Mouse (Mus musculus): ENCODE measurements around the gene Ube2j1. TPM values are rescaled to one million over a fixed set of nuclear protein-coding genes. Genes with fewer than 3 reads are reported as not detected.

Gene Ube2j1
- polyA plus RNA-seq, 2 experiments: 13.3 to 35.9 TPM

DNA sequence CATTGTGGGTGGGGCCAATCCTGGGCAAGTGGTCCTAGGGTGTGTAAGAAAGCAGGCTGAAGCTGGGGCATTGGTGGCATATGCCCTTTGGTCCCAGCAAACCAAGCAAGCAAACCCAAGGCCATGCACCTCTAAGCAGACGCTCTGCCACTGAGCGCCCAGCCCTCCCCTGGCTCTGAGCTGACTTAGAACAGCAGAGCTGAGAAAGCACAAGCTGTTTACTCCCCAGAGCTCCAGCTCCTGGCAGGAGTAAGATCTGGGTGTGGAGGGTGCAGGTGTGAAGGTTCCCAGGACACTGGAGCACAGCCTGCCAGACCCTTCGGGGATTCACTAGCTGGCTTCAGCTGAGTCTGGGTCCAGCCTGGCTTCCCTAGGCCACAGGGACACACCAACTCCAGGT, 47.3 kb downstream of the Ube2j1 start:
- Histone ChIP-seq H3K4me1 (replicated peaks; ENCODE audit: control insufficient read depth in 2 of 2, insufficient read depth in 2 of 2, low read length in 1 of 2) (no peaks in the 10 kb centered on the region), H3K9me3 (ENCODE audit: control insufficient read depth, low read length) (no peaks in the 10 kb centered on the region), H3K9ac (replicated peaks) (no peak overlapping the region), H3K4me3 (ENCODE audit: insufficient read depth in 1 of 2, low read depth in 2 of 2, low read length in 2 of 2) (no peak overlapping the region), H3K36me3 (replicated peaks; ENCODE audit: control insufficient read depth, insufficient read depth, low read depth) (no peaks in the 10 kb centered on the region), H3K4me2 (ENCODE audit: low read depth) (no peak overlapping the region), H3K27me3 (ENCODE audit: control insufficient read depth, insufficient read depth, low read length) (no peaks in the 10 kb centered on the region), H3K27ac (no peak overlapping the region)
- WGBS (ENCODE audit: insufficient replicate concordance): 72% methylated on average over 3 of the region's 3 CpGs
- no peak for TF ChIP-seq CTCF (IDR thresholded peaks at IDR 0.05; ENCODE audit: low read depth)
- no peak for TF ChIP-seq EP300 (IDR thresholded peaks at IDR 0.05; ENCODE audit: low read depth)
- no peak for ATAC-seq (ENCODE audit: insufficient read depth)
- no peak for DNase-seq (ENCODE audit: low read depth in 3 of 3, low spot score in 3 of 3)

DNA sequence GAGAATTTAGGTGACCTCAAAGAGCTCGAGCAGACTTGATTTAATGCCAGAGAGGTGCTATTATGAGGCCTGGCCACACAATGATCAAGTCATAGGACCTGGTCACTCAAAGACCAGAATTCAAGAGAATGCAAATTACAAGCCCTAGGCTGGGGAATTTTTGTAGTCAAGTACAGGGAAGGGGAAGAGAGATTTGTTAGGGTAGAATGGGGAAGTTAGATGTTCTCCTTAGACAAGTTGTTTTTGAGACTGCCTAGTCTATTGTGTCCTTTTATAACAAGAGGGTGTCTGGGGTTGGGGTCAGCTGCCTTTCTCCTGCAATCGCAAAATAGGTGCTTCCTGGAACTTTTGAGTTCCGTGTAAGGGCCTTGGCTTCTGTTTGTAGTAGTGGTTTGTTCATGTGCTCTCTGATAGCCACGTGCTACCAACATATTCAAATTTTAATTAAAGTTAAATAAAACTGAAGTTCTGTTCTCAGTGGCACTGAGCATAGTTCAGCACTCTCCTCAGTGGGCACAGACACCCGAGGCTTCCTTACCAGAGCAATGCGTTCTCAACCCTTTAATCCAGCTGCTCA, 68.0 kb downstream of the Ube2j1 start:
- no peaks in the 10 kb centered on the region for H3K36me3 ChIP-seq (replicated peaks; ENCODE audit: control insufficient read depth, insufficient read depth, low read depth)
- ATAC-seq (ENCODE audit: insufficient read depth): no peak
- DNase-seq (ENCODE audit: low read depth in 3 of 3, low spot score in 3 of 3): no peak
- H3K4me2 ChIP-seq (ENCODE audit: low read depth): no peak overlapping the region
- H3K4me3 ChIP-seq (ENCODE audit: insufficient read depth in 1 of 2, low read depth in 2 of 2, low read length in 2 of 2): no peak overlapping the region
- no peaks in the 10 kb centered on the region for H3K4me1 ChIP-seq (replicated peaks; ENCODE audit: control insufficient read depth in 2 of 2, insufficient read depth in 2 of 2, low read length in 1 of 2)
- H3K27me3 ChIP-seq (ENCODE audit: control insufficient read depth, insufficient read depth, low read length): no peaks in the 10 kb centered on the region
- H3K27ac ChIP-seq: no peak overlapping the region
- H3K9me3 ChIP-seq (ENCODE audit: control insufficient read depth, low read length): no peaks in the 10 kb centered on the region
- TF ChIP-seq CTCF (IDR thresholded peaks at IDR 0.05; ENCODE audit: low read depth) (no peak), EP300 (IDR thresholded peaks at IDR 0.05; ENCODE audit: low read depth) (no peak)
- H3K9ac ChIP-seq (replicated peaks): no peak overlapping the region
- WGBS (ENCODE audit: insufficient replicate concordance): 51% methylated on average over 6 of the region's 6 CpGs

Other genes with a start within 250 kb of the Ube2j1 start
- gene Lyrm2, start 231.2 kb upstream of the Ube2j1 start, polyA plus RNA-seq (2012; rRNA removed): 9.1 and 23.3 TPM in 2 replicates
- gene Lyrm2, start 231.2 kb upstream of the Ube2j1 start, polyA plus RNA-seq (2014; fragmentation: Nextera tagmentation; extraction: Ambion mirVana): 32.4 and 33.8 TPM in 2 replicates
- 0.19 and 0.31 TPM in 2 replicates for gene Ankrd6, start 80.6 kb upstream of the Ube2j1 start, polyA plus RNA-seq (2012; rRNA removed)
- gene Ankrd6, start 80.6 kb upstream of the Ube2j1 start, polyA plus RNA-seq (2014; fragmentation: Nextera tagmentation; extraction: Ambion mirVana): 0.42 and 0.62 TPM in 2 replicates
- 1.4 and 2.4 TPM in 2 replicates for gene Rragd, start 48.4 kb upstream of the Ube2j1 start, polyA plus RNA-seq (2012; rRNA removed)
- gene Rragd, start 48.4 kb upstream of the Ube2j1 start, polyA plus RNA-seq (2014; fragmentation: Nextera tagmentation; extraction: Ambion mirVana): 2.6 and 4.1 TPM in 2 replicates
- gene Gabrr2, start 31.6 kb downstream of the Ube2j1 start, polyA plus RNA-seq (2012; rRNA removed): 0.05 and 0.06 TPM in 2 replicates
- gene Gabrr2, start 31.6 kb downstream of the Ube2j1 start, polyA plus RNA-seq (2014; fragmentation: Nextera tagmentation; extraction: Ambion mirVana): not detected in 2 replicates
- gene Gabrr1, start 101.1 kb downstream of the Ube2j1 start, polyA plus RNA-seq (2012; rRNA removed): 0.01 TPM in 1 of 2 replicates, not detected in the other
- not detected in 2 replicates for gene Gabrr1, start 101.1 kb downstream of the Ube2j1 start, polyA plus RNA-seq (2014; fragmentation: Nextera tagmentation; extraction: Ambion mirVana)
- 0.15 and 0.25 TPM in 2 replicates for gene Pm20d2, start 158.3 kb downstream of the Ube2j1 start, polyA plus RNA-seq (2012; rRNA removed)
- 0.09 and 0.13 TPM in 2 replicates for gene Pm20d2, start 158.3 kb downstream of the Ube2j1 start, polyA plus RNA-seq (2014; fragmentation: Nextera tagmentation; extraction: Ambion mirVana)
- 0.06 TPM in 2 replicates for gene Srsf12, start 177.6 kb downstream of the Ube2j1 start, polyA plus RNA-seq (2012; rRNA removed)
- gene Srsf12, start 177.6 kb downstream of the Ube2j1 start, polyA plus RNA-seq (2014; fragmentation: Nextera tagmentation; extraction: Ambion mirVana): 0.24 TPM in 1 of 2 replicates, not detected in the other